Mouse (Mus musculus): ENCODE data around the gene Gipr. TPM values are rescaled to one million over a fixed set of nuclear protein-coding genes. Genes with fewer than 3 reads are reported as not detected.
"Not testable (repeated sequence)": the region's sequence is repeated elsewhere in the genome, so short reads cannot be mapped to it uniquely, and the experiment has no call there.

Gipr gene
- total RNA-seq, 1 experiment from 2014 or later = not detected

DNA sequence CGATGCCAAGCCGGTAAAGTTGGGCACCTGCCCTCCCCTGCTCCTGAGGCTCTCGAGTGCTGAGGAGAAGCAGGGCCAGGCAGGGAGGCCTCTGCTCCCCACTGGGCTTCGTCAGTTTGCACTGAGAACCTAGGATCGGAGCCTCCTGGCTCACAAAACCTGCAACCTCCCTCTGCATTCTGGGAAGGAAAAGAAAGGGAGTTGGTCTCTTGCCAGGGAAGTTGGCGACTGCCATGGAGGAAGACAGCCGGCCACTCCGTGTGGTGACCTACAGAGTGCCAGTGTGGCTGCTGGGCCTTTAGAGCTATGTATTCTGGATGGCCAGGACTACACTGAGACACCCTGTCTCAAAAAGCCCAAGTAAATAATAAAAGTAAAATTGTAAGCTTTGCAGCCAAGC is 11.1 kb downstream of the Gipr start:
- ATAC-seq (replicated peaks; ENCODE audit: low read depth, poor library complexity, severe bottlenecking) = no peak

DNA sequence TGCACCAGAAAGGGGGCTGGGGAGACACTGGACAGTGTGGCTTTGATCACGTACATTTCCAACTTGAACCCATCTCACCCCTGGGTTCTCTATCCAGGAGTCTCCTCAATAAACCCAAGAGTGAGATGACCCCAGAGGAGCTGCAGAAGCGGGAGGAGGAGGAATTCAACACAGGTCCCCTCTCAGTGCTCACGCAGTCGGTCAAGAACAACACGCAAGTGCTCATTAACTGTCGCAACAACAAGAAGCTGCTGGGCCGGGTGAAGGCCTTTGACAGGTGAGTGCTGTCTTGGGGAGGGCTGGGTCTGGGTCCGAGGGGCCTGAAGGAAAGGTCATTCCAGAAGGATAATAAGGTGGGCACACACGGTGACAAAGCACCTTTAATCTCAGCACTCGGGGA is 14.8 kb downstream of the Gipr start:
- ATAC-seq (replicated peaks; ENCODE audit: low read depth, poor library complexity, severe bottlenecking) = not testable (repeated sequence)

DNA sequence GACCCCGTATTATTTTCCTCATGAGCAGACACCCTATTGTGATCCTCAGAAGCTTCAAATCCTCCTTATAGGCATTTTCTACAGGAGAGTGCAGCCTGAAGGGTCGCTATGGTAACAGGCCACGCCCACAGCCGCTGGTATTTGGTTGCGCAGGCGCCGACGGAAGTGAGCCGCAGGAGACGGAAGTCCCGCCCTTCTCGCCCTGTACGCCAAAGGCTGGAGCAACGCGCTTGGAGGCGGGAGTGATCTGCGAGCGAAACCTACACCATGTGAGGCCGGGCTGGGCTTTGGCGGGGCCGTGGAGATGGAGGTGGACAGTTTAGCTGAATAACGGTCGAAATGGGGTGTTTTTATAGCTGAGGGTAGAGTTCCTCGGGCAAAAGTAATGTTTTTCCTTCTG is 16.3 kb downstream of the Gipr start, which contains the start of gene Snrpd2:
TSS of gene Snrpd2 (plus strand) at position 97 of the 400 bp plus-strand sequence.
- peak; percentile 78 for ATAC-seq (replicated peaks; ENCODE audit: low read depth, poor library complexity, severe bottlenecking)

DNA sequence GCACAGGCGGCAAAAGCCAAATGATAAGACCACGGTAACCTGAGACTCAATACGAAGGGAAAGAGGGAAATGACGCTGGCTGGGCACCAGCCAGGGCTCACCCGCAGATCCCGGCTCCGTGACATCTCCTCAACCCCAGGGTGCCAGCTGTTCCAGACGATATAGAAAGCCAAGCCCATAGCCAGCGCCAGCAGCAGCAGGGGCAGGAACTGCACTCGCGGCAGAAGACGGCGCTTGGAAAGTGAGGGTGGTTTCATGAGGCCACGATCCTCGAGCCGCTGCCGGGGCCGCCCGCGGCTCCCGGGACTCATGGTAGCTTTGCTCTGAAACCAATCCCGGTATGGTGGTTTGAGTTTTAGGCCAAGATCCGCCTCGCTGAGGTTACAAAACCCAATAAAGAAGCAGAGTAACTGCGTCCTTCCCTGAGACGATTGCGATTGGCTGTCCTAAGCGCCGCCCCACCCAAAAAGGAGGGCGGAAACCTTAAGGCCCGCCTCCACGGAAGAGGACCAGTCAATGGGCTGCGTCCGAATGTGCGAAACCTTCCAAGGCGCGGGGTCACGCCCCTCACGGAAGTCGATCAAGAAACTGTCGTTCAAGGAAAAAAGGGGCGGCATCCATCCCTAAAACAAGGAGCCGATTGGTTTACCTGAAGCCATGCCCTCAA is 16.9 kb downstream of the Gipr start, which contains the start of gene Qpctl:
TSS of gene Qpctl (minus strand) at position 417 of the 667 bp plus-strand sequence.
- peak; percentile 87 for ATAC-seq (replicated peaks; ENCODE audit: low read depth, poor library complexity, severe bottlenecking)

DNA sequence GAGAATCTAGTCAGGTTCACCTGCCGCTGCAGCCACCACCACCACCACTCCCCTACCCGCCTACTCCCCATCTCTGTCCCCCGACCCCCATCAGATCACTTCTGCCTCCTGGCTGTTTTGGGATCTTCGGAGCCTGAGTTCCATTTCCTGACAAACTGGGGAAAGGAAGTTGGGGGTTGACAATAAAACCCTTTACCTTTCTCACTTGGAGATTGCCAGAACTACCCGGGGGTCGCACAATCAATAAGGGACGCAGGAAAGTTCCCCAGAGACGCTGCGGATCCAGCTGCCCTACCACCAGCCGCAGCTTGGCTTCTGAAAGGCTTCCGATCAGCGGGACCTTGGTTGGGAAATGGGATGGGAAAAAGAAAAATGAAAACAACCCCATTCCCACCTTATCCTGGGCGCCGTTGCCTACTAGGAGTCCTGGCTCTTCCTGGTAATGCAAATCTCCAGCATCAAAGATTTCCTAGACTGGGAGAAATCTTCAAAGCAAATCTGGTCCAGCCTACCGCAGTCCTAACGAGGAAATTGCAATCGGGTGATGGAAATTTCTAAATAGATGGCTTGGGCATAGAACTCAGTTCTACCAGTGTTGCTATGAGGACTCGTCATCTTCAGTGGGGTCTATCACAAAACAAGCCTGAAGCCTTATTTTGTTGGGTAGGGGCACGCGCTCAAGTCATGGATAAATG is 17.6 kb downstream of the Gipr start:
- no peak for ATAC-seq (replicated peaks; ENCODE audit: low read depth, poor library complexity, severe bottlenecking)

DNA sequence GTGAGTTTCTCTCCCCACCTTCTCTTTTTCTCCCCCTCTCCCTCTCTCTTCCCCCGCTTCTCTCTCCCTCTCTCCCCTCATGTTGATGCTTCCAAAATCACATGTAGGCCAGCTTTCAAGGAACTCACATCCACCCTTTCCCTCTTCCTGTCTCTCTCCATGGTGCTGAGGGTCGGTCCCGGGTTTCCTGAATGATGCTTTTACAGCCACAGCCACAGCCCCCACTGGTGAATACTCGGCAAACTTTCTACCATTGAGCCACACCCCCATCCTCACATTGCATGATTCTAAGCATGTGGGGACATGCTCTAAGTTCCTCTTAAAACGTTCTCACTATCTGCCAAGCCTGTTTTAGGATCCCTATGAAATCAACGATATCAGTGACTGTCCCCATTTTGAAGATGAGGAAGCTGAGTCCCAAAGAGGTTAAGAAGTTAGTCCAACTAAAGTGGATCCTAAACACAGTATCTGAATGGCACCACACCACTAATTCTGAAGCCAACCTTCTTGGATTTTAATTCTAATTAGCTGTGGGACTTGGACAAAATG is 18.4 kb downstream of the Gipr start:
- ATAC-seq (replicated peaks; ENCODE audit: low read depth, poor library complexity, severe bottlenecking) = no peak

DNA sequence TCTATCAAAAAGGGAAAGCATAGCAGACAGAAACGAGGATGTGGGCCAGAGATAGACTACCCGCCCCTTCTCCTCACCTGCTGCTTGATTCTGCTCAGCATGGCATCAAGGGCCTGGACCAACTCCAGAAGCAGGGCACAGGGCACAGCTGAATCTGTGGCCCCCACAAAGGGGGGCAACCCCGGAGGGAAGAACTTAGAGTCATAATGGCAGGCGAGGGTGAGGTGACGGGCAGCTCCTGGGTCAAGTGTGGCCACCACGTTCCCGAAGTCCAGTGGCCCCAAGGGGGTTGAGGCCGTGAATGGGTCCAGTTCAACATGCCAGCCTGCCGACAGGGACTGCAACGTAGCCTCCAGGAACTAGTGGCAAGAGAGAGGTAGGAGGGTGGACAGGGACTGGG is 19.1 kb downstream of the Gipr start:
- ATAC-seq (replicated peaks; ENCODE audit: low read depth, poor library complexity, severe bottlenecking) = no peak

DNA sequence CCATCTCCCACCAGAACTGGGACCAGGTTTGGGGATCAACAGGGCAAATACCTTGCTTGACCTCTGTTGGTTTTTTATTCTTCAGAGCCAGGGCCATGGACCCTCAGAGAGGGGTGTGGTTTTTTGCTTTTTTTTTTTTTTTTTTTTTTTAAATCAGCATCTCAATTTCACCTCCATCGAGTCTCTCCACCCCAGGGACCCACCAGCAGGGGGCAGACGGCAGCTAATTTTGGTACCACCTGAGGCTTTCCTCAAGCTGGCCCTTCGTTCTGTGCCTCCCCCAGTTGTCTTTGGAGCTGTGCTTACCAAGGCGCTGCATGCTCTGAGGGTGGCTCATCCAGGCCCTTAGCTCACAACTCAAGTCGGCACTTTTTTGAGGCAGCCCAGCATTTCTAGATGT is 28.5 kb downstream of the Gipr start:
- ATAC-seq (replicated peaks; ENCODE audit: low read depth, poor library complexity, severe bottlenecking) = peak; percentile 65; the same call in 1 of the 2 replicates

DNA sequence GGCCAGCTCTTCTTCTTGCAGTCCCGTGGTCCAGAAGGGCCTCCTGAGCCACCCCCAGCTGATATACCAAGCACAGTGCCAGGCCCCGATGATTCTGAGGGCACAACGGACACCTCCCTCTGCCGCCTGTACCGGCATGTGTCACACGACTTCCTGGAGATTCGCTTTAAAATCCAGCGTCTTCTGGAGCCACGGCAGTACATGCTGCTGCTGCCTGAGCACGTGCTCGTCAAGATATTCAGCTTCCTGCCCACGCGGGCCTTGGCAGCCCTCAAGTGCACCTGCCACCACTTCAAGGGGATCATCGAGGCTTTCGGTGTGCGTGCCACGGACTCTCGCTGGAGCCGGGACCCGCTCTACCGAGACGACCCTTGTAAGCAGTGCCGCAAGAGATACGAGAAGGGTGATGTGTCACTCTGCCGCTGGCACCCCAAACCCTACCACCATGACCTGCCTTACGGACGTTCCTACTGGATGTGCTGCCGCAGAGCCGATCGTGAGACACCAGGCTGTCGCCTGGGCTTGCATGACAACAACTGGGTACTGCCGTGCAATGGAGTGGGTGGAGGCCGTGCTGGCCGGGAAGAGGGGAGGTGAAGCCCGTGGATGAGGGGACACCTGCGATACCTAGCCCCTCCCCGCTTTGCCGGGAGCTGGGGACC is 29.1 kb downstream of the Gipr start:
- ATAC-seq (replicated peaks; ENCODE audit: low read depth, poor library complexity, severe bottlenecking) = peak; percentile 33; the same call in 1 of the 2 replicates

- no peak for ATAC-seq (replicated peaks; ENCODE audit: low read depth, poor library complexity, severe bottlenecking)
Observed at GRCm38 (mm10) chr7:19136168-19136567, 29.8 kb downstream of the Gipr start.

DNA sequence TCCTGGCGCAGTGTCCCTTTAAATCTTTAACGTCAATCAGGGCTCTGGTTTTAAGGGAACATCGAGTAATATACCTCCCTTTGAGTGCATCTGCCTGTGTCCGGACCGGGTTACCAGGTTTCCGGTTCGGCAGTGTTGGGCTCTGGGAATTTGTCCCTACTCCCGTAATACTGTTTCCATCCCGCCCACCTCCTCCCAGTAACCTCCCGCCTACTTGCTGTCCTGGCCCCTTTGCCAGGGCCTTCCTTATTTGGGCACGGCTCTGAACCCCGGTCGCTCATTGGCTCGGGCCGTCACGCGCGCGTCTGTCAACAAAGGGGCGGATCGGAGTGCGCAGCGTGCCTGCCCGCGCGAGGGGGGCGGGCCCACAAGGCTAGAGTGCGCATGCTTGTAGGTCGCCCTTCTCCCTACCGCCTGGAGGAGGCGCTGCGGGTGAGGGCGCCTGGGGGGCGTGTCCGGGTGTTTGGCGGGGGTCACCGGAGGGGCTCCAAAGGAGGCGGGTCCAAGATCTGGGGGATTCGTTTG is 34.5 kb downstream of the Gipr start:
- peak; percentile 99 for ATAC-seq (replicated peaks; ENCODE audit: low read depth, poor library complexity, severe bottlenecking)

- no peak for ATAC-seq (replicated peaks; ENCODE audit: low read depth, poor library complexity, severe bottlenecking)
Observed at GRCm38 (mm10) chr7:19130657-19131056, 35.3 kb downstream of the Gipr start.

GRCm38 (mm10) chr7:19129396-19129795 is 36.5 kb downstream of the Gipr start:
- ATAC-seq (replicated peaks; ENCODE audit: low read depth, poor library complexity, severe bottlenecking) = no peak

GRCm38 (mm10) chr7:19127744-19128143 is 38.2 kb downstream of the Gipr start:
- no peak for ATAC-seq (replicated peaks; ENCODE audit: low read depth, poor library complexity, severe bottlenecking)

GRCm38 (mm10) chr7:19124713-19125112 is 41.2 kb downstream of the Gipr start:
- ATAC-seq (replicated peaks; ENCODE audit: low read depth, poor library complexity, severe bottlenecking) = no peak

DNA sequence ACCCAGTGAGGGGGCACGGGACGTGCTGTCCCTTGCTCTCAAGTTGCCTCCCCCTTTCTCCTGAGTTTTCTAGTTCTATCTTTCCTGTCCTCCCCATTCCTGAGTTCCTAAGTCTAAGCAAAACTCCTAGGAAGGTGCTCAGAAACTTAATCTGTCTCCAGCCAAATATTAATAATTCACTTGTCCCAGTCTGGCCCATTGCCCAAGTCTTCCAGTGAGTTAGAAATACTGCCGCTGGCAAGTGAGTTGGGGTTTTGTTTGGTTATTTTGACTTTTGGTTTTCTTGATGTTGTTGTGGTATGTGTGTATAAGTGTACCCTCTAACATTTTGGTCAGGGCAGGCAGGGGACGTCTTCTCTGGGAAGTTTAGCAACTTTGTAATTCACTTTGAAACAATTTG is 44.2 kb downstream of the Gipr start:
- no peak for ATAC-seq (replicated peaks; ENCODE audit: low read depth, poor library complexity, severe bottlenecking)

GRCm38 (mm10) chr7:19119631-19120429 is 46.1 kb downstream of the Gipr start, which contains the start of gene Fbxo46:
TSS of gene Fbxo46 (plus strand) at chr7:19119859.
- peak; percentile 99 for ATAC-seq (replicated peaks; ENCODE audit: low read depth, poor library complexity, severe bottlenecking)

GRCm38 (mm10) chr7:19119083-19119482 is 46.8 kb downstream of the Gipr start:
- no peak for ATAC-seq (replicated peaks; ENCODE audit: low read depth, poor library complexity, severe bottlenecking)

- no peak; the same call in 1 of the 2 replicates for ATAC-seq (replicated peaks; ENCODE audit: low read depth, poor library complexity, severe bottlenecking)
Observed at GRCm38 (mm10) chr7:19118028-19118771, 47.7 kb downstream of the Gipr start, which contains the start of gene Gm4969. TSS of gene Gm4969 (minus strand) at chr7:19118368.

Measured in common myeloid progenitor, adult 5-6 weeks (primary cell).